Mouse (Mus musculus) forebrain, postnatal 0 days (tissue): Measurements from ENCODE around the gene Kazald1. TPM values are rescaled to one million over a fixed set of nuclear protein-coding genes. Genes with fewer than 3 reads are reported as not detected.
A peak's percentile ranks its signal among the peaks of the same experiment; 100 is the strongest.

ENCODE experiments used
- ATAC-seq: fragments of 200-750 bp; cut with Nextera tagmentation; 2 replicates; pipeline ENCODE4 v1.8.0; 2017; ENCODE audit warnings: mild to moderate bottlenecking, moderate library complexity
- DNase-seq: peaks from one replicate; pipeline ENCODE4 v3.0.0-alpha.2; 2015
- H3K27ac ChIP-seq: fragments of 300-500 bp; sonication (generic); 2 replicates; pipeline ENCODE4 v1.5.1; 2014; ENCODE audit warnings: low read depth, mild to moderate bottlenecking, antibody characterized with exemption, low read length, moderate library complexity, mixed read lengths
- H3K27me3 ChIP-seq: fragments of 300-500 bp; sonication (generic); 2 replicates; pipeline ENCODE4 v1.6.1; 2014; ENCODE audit warnings: mild to moderate bottlenecking, low read length, mixed read lengths; ENCODE audit not compliant: insufficient read depth
- H3K36me3 ChIP-seq: fragments of 300-500 bp; sonication (generic); 2 replicates; pipeline ENCODE4 v1.6.1; 2014; ENCODE audit warnings: mild to moderate bottlenecking, moderate library complexity; ENCODE audit not compliant: insufficient read depth
- H3K4me1 ChIP-seq: fragments of 300-500 bp; sonication (generic); 2 replicates; pipeline ENCODE4 v1.6.1; 2014; ENCODE audit warnings: antibody characterized with exemption; ENCODE audit not compliant: insufficient read depth
- H3K4me2 ChIP-seq: fragments of 300-500 bp; sonication (generic); 2 replicates; pipeline ENCODE4 v1.6.1; 2014; ENCODE audit warnings: low read depth, mild to moderate bottlenecking, moderate library complexity
- H3K4me3 ChIP-seq: fragments of 300-500 bp; sonication (generic); 2 replicates; pipeline ENCODE4 v1.5.1; 2014; ENCODE audit warnings: low read depth, low read length, mixed read lengths
- H3K9ac ChIP-seq: fragments of 300-500 bp; sonication (generic); 2 replicates; pipeline ENCODE4 v1.6.1; 2014; ENCODE audit warnings: mild to moderate bottlenecking
- H3K9me3 ChIP-seq: fragments of 300-500 bp; sonication (generic); 2 replicates; pipeline ENCODE4 v1.6.1; 2016; ENCODE audit warnings: low read length
- CTCF ChIP-seq: sonication (generic); IDR thresholded peaks from 2 replicates; pipeline ENCODE4 v1.5.1; 2016; ENCODE audit warnings: antibody characterized with exemption, control low read depth, low read depth
- WGBS: fragments of 180-500 bp; shearing (Covaris S2); extraction: QIAGEN DNeasy Blood & Tissue Kit; methylation state at CpG from one replicate; pipeline ENCODE4 v1.1.7; 2014; 5-methylcytosine and 5-hydroxymethylcytosine counted together
- polyA plus RNA-seq: library from polyadenylated mRNA; unstranded; fragments of >200 nt; fragmentation: Nextera tagmentation; extraction: Ambion mirVana; gene quantifications from 2 replicates; pipeline ENCODE4 v1.2.1, GENCODE M21; 2015
- total RNA-seq: library from RNA; depleted of rRNA; stranded (reverse); fragments of >200 nt; gene quantifications from 2 replicates; pipeline ENCODE4 v1.2.3, GENCODE M21; 2014

Kazald1 gene
- total and polyA plus RNA-seq, 2 experiments from 2014 or later = 1.7 to 6.1 TPM

GRCm38 (mm10) chr19:45067170-45067569, 7.9 kb upstream of the Kazald1 start:
- peaks cover 28% of the 10 kb centered on the region for H3K27me3 ChIP-seq
- no peak for ATAC-seq
- no peak overlapping the region for H3K4me2 ChIP-seq
- H3K4me1 ChIP-seq = no peaks in the 10 kb centered on the region
- no peaks in the 10 kb centered on the region for H3K36me3 ChIP-seq
- H3K27ac ChIP-seq = no peak overlapping the region
- H3K9ac ChIP-seq = no peak overlapping the region; the same call in 1 of the 2 replicates
- TF ChIP-seq CTCF = no peak
- 11% methylated on average over 17 of the region's 17 CpGs for WGBS
- no peak overlapping the region for H3K4me3 ChIP-seq
- no peaks in the 10 kb centered on the region for H3K9me3 ChIP-seq
- no peak for DNase-seq

GRCm38 (mm10) chr19:45067758-45068510, 7.1 kb upstream of the Kazald1 start:
- no peaks in the 10 kb centered on the region for H3K36me3 ChIP-seq
- no peaks in the 10 kb centered on the region for H3K9me3 ChIP-seq
- DNase-seq = no peak
- no peak overlapping the region for H3K4me2 ChIP-seq
- ATAC-seq = no peak
- H3K9ac ChIP-seq = no peak overlapping the region
- H3K4me3 ChIP-seq = no peak overlapping the region
- TF ChIP-seq CTCF = no peak
- WGBS = 79% methylated on average over 7 of the region's 7 CpGs
- H3K27me3 ChIP-seq = peaks cover 28% of the 10 kb centered on the region
- no peaks in the 10 kb centered on the region for H3K4me1 ChIP-seq
- no peak overlapping the region for H3K27ac ChIP-seq

- Histone ChIP-seq H3K36me3 (no peaks in the 10 kb centered on the region), H3K9me3 (no peaks in the 10 kb centered on the region), H3K4me1 (peaks cover 5% of the 10 kb centered on the region; the same call in 1 of the 2 replicates), H3K4me3 (peak overlapping the region; percentile 83), H3K9ac (peak overlapping the region; percentile 96), H3K4me2 (peak overlapping the region; percentile 100), H3K27me3 (peaks cover 37% of the 10 kb centered on the region), H3K27ac (no peak overlapping the region)
- peak; percentile 86 for TF ChIP-seq CTCF
- 9% methylated on average over 20 of the region's 20 CpGs for WGBS
- ATAC-seq = peak; percentile 62
- peak; percentile 90 for DNase-seq
These were observed 1.0 kb upstream of the Kazald1 start for GRCm38 (mm10) chr19:45073871-45074542.

DNA sequence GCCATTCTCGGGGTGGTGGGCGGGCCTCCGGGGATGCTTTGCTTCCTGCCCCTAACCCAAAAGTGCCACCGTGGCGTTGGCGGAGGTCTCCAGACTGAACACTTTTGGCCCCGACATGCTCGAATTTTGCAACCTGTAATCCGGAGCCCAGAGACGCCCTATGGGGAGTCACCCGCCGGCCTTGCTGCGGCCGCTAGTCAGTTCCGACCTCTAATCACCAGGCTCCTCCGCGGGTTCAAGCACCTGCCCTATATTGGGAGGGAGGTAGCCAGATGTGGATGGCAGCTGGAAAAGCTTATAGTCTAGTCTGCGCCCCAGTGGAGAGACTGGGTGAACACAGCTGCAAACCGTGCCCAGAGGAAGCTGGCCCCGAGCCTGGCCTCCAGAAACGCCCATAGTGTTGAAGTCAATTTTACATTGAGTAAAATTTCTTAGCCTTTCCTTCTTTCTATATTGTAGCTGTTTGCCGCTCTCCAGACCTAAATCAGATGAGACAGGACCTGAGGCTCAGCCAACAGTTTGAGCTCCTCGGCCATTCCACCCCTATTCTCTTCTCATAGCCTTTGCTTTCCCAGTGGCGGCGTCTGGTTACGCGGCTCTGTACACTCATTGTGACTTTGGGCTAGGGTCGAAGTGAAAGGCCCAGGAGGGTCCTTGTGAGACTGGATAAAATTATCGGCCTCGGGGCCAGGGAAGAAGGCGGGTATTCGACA, 438 bp downstream of the Kazald1 start:
- H3K4me3 ChIP-seq = peak overlapping the region; percentile 83
- peak overlapping the region; percentile 100 for H3K4me2 ChIP-seq
- H3K36me3 ChIP-seq = no peaks in the 10 kb centered on the region
- peak; percentile 16 for ATAC-seq
- peak overlapping the region; percentile 99; the same call in 1 of the 2 replicates for H3K27ac ChIP-seq
- DNase-seq = no peak
- H3K27me3 ChIP-seq = peaks cover 50% of the 10 kb centered on the region
- under 1% methylated on average over 32 of the region's 32 CpGs for WGBS
- H3K4me1 ChIP-seq = peaks cover 5% of the 10 kb centered on the region
- H3K9me3 ChIP-seq = no peaks in the 10 kb centered on the region
- TF ChIP-seq CTCF = no peak; the same call in 1 of the 2 replicates
- H3K9ac ChIP-seq = peak overlapping the region; percentile 96

DNA sequence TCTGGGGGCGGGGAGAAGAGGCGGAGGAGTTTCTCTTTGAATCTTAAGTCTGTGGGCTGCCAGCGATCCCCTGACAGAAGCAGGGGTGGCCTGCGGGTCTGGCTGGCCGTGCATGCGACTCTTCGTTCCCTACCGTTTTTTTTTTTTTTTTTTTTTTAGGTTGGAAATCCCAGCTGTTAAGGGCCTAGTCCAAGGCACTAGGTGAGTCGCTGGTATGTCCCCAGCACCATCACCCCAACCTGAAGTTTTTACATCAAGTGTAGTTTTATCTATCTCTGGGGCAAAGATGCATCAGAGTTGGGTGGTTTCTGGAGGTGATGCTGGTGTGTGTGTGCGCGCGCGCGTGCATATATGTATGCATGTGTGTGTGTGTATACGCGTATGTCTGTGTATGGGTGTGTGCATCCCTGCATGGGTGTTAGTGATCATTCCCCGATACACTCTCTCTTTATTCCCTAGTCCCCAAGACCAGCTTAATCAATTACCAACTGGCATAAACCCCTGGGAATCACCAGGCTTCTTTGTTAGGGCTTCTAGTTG, 1.1 kb downstream of the Kazald1 start:
- TF ChIP-seq CTCF = no peak
- peaks cover 11% of the 10 kb centered on the region for H3K4me1 ChIP-seq
- no peak overlapping the region for H3K27ac ChIP-seq
- H3K4me2 ChIP-seq = peak overlapping the region; percentile 100
- H3K27me3 ChIP-seq = peaks cover 56% of the 10 kb centered on the region
- 10% methylated on average over 17 of the region's 17 CpGs for WGBS
- peak overlapping the region; percentile 32 for H3K4me3 ChIP-seq
- H3K36me3 ChIP-seq = no peaks in the 10 kb centered on the region
- H3K9ac ChIP-seq = 0 out of 2 replicates have a peak overlapping the region, but pooled peaks have one; percentile 22
- no peaks in the 10 kb centered on the region for H3K9me3 ChIP-seq
- ATAC-seq = no peak
- DNase-seq = peak; percentile 16

DNA sequence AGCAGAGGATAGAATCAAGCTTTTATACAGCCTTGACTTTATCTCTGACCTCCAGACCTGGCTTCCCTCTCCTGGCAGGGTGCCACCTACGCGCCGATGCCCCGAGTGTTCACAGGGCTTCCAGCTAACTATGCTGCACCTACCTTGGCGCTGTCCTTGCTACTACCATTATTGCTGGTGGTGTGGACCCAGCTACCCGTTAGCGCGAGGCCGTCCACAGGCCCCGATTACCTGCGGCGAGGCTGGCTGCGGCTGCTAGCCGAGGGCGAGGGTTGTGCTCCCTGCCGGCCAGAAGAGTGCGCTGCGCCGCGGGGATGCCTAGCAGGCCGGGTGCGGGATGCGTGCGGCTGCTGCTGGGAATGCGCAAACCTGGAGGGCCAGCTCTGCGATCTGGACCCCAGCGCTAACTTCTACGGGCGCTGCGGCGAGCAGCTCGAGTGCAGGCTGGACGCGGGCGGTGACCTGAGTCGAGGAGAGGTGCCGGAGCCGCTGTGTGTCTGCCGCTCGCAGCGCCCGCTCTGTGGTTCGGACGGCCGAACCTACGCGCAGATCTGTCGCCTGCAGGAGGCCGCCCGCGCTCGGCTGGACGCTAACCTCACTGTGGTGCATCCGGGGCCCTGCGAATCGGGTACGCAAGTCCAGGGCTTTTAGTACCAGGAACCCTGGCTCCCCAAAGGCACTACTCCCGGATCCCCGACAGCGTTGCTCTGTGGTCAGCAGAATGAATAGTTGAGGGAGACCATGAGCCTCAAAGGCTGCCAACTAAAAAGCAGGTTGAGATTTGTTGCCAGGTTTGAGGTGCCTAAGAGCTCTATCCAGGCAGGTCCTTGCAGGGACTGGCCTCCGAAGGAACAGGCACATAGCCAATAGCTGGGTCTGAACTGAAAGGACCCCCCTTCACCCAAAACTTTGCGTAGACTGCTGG, 1.8 kb downstream of the Kazald1 start:
- 2% methylated on average over 62 of the region's 62 CpGs for WGBS
- Histone ChIP-seq H3K9ac (peak overlapping the region; percentile 22; the same call in 1 of the 2 replicates), H3K4me3 (peak overlapping the region; percentile 32), H3K36me3 (no peaks in the 10 kb centered on the region), H3K4me2 (peak overlapping the region; percentile 100), H3K9me3 (no peaks in the 10 kb centered on the region), H3K4me1 (peaks cover 11% of the 10 kb centered on the region), H3K27ac (no peak overlapping the region), H3K27me3 (peaks cover 57% of the 10 kb centered on the region)
- peak; percentile 60 for DNase-seq
- no peak for ATAC-seq
- TF ChIP-seq CTCF = peak; percentile 59
